In genomic region chr1:159833165-159833564, GRCm38 (mm10) we compare ENCODE assay signal across 18 mouse cellular contexts.
A peak's percentile ranks its signal among the peaks of the same experiment; 100 is the strongest.
DNase-seq lines count a peak whose midpoint lies in the region; ATAC-seq lines count a peak whose summit lies in the region.
"Had no signal": no experiment of that assay in that cellular context is flagged by ENCODE, and none has a peak within 500 bp of the region (broad histone marks: within the 10 kb centered on the region; RNA-seq: fewer than 3 reads in every experiment).

No protein-coding gene starts in this region.

- DNase-seq in heart, adult 11 months, result peak; percentile 25
- DNase-seq in heart, postnatal 14 days, result no peak
- DNase-seq in Muller cell, postnatal 12 days (ENCODE audit: inconsistent ontology term), result peak; percentile 76
- DNase-seq in adrenal gland, postnatal 14 days, result peak; percentile 32
- DNase-seq in ovary, postnatal 36 days (ENCODE audit: low spot score), result no peak
- no peak for DNase-seq in lung, postnatal 10 days
- DNase-seq: cerebellum, adult 2 months; heart, adult 18-20 months; heart, postnatal 36 days; kidney, postnatal 36 days; layer of hippocampus, adult 9-11 months; lung, adult 2 months; lung, postnatal 36 days had no signal

- ATAC-seq in erythroid progenitor cell, adult 5-6 weeks (replicated peaks; ENCODE audit: low FRiP score, poor library complexity, severe bottlenecking), result no peak
- ATAC-seq: forebrain, embryonic 14.5 days; intestine, embryonic 15.5 days; liver, embryonic 12.5 days; midbrain, embryonic 16.5 days had no signal

- intact Hi-C loops in heart, postnatal 14 days (cut with DNase I), result no loop called here

Comparison
In these comparisons a context has a peak if more than half of its experiments do, and no peak if none do; other contexts are left out.
1. DNase-seq: peak in heart, adult 11 months (single experiment), Muller cell, postnatal 12 days (single experiment) and adrenal gland, postnatal 14 days (single experiment); none in heart, postnatal 14 days (0 of 2), ovary, postnatal 36 days (single experiment) and lung, postnatal 10 days (single experiment).